Mouse (Mus musculus) hindbrain, embryonic 10.5 days (tissue): ENCODE results near the gene Rbm20. TPM values are rescaled to one million over a fixed set of nuclear protein-coding genes. Genes with fewer than 3 reads are reported as not detected.
"Not testable (repeated sequence)": the region's sequence is repeated elsewhere in the genome, so short reads cannot be mapped to it uniquely, and the experiment has no call there.

ENCODE experiments used
- DNase-seq: peaks from one replicate; pipeline ENCODE4 v3.0.0-alpha.2; 2017; ENCODE audit warnings: low spot score
- H3K27ac ChIP-seq: fragments of 300-500 bp; sonication (generic); 2 replicates; pipeline ENCODE4 v1.5.1; 2016; ENCODE audit warnings: mild to moderate bottlenecking, moderate library complexity
- H3K27me3 ChIP-seq: fragments of 300-500 bp; sonication (generic); 2 replicates; pipeline ENCODE4 v1.6.1; 2016; ENCODE audit warnings: mild to moderate bottlenecking; ENCODE audit not compliant: poor library complexity, insufficient read depth, severe bottlenecking
- H3K36me3 ChIP-seq: fragments of 300-500 bp; sonication (generic); 2 replicates; pipeline ENCODE4 v1.6.1; 2016; ENCODE audit warnings: mild to moderate bottlenecking, moderate library complexity
- H3K4me1 ChIP-seq: fragments of 300-500 bp; sonication (generic); replicated peaks from 2 replicates; pipeline ENCODE4 v1.6.1; 2016; ENCODE audit warnings: mild to moderate bottlenecking
- H3K4me3 ChIP-seq: fragments of 300-500 bp; sonication (generic); 2 replicates; pipeline ENCODE4 v1.5.1; 2016; ENCODE audit warnings: mild to moderate bottlenecking, moderate library complexity
- H3K9me3 ChIP-seq: fragments of 300-500 bp; sonication (generic); 2 replicates; pipeline ENCODE4 v1.6.1; 2016; ENCODE audit warnings: mild to moderate bottlenecking, moderate library complexity
- WGBS: fragments of 180-500 bp; shearing (Covaris S2); methylation state at CpG from one replicate; pipeline ENCODE4 v1.1.7; 2016; 5-methylcytosine and 5-hydroxymethylcytosine counted together
- polyA plus RNA-seq: library from polyadenylated mRNA; unstranded; fragments of >200 nt; fragmentation: Nextera tagmentation; extraction: Ambion mirVana; gene quantifications from 2 replicates; pipeline ENCODE4 v1.2.1, GENCODE M21; 2016

Rbm20 gene
- polyA plus RNA-seq, 1 experiment from 2014 or later: 1.1 TPM

- H3K4me3 ChIP-seq, H3K36me3 ChIP-seq, H3K27ac ChIP-seq, H3K27me3 ChIP-seq, H3K9me3 ChIP-seq, DNase-seq: not testable (repeated sequence)
- H3K4me1 ChIP-seq: peaks cover 24% of the 10 kb centered on the region
- 90% methylated on average over 11 of the region's 11 CpGs for WGBS
These were observed 20.7 kb upstream of the Rbm20 start for GRCm38 (mm10) chr19:53656443-53656842.

DNA sequence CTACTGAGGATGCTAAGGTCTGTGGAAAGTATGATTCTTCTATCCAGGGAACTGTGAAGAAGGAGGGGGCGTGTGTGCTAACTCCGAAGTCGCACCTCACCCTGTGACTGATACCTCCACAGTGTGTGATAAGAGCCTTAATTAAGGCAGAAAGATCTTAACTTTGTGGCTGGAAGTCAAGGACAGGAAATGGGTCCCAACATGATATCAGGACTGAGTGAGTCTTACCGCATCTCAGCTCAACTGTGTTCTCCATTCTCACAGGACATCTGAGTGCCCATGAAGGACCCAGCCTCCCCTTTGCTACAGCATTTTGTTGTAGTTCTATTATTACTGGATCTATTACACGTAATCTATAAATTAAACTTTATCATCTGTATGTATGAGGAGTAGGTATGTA is 19.7 kb upstream of the Rbm20 start:
- no peak for DNase-seq
- H3K36me3 ChIP-seq: no peaks in the 10 kb centered on the region
- WGBS: 80% methylated on average over 5 of the region's 5 CpGs
- H3K4me1 ChIP-seq: peaks cover 23% of the 10 kb centered on the region
- 0 out of 2 replicates have a peak, but pooled peaks cover 3% of the 10 kb centered on the region for H3K27me3 ChIP-seq
- H3K27ac ChIP-seq: no peak overlapping the region
- H3K9me3 ChIP-seq: no peaks in the 10 kb centered on the region
- H3K4me3 ChIP-seq: no peak overlapping the region

DNA sequence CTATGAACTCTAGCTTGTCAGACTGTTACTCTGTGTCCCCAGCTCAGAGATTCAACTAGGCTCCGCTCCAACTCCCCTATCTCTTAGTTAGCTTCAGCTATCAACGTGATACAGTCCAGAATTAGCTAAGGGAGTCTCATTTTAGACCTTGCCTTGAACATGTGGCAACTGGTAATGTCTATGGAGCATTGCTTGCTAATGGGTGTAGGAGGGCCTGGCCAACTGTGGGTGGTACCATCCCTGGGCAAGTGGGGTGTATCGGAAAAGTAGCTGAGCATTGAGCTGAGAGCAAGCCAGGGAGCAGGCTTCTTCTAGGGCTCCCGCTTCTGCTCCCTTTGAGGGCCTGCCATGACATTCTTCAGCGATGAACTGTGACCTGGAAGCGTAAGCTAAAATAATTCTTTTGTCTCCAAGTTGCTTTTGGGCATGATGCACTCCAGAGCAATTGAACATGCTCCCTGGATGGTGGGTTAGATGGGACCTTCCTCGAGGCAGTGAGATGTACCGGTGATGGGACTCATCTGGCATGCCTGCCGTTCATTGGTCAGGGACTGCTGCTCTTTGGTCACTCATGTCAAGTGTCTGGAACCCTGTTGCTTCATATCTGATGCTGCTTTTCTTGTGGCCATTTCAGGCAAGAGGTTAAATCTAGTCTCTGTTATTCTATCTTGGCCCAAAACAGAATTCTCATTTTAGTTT is 16.2 kb upstream of the Rbm20 start:
- peaks cover 12% of the 10 kb centered on the region; the same call in 1 of the 2 replicates for H3K4me1 ChIP-seq
- no peaks in the 10 kb centered on the region for H3K9me3 ChIP-seq
- no peak overlapping the region for H3K4me3 ChIP-seq
- no peak for DNase-seq
- no peaks in the 10 kb centered on the region for H3K36me3 ChIP-seq
- H3K27ac ChIP-seq: no peak overlapping the region
- WGBS: 79% methylated on average over 9 of the region's 9 CpGs
- 0 out of 2 replicates have a peak, but pooled peaks cover 3% of the 10 kb centered on the region for H3K27me3 ChIP-seq

DNA sequence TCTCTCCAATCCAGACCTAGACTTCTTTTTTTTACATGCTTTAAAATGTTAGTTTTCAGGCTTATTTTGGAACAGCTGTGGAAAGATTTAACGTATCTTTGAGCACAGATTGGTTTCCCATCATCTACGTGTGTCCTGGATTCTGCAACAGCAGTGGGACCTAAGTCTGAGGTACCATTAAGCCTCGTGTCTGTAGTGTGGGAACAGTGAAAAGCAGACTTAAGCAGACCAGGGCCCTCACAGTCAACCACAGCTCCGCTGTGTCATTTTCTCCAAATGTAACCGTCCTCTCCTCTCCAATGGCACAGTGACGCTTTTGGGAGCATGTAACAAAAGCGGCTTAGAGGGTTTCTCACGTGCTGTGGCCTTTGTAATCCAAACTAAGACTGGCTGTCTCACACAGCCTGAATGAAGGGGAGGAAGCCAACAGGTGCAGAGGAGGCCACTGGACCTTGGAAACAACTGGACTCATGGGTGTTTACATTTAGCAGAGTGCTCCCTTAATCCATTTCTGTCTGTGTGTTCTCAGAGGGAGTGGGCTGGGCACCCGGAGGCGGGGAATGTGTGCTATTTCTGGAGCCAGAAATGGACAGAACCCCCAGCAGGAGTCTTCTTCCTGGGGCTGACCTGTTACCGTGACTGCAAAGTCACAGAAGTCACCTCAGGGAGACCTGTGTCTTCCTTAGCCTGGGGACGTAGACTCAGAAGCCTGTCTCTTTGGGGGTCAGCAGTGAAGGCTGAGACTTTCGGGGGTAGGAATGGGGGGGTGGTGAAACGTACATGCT is 15.0 kb upstream of the Rbm20 start:
- 57% methylated on average over 14 of the region's 14 CpGs for WGBS
- 0 out of 2 replicates have a peak, but pooled peaks cover 3% of the 10 kb centered on the region for H3K27me3 ChIP-seq

GRCm38 (mm10) chr19:53664831-53665230 is 12.3 kb upstream of the Rbm20 start:
- no peak for DNase-seq
- Histone ChIP-seq H3K36me3 (no peaks in the 10 kb centered on the region), H3K27me3 (no peaks in the 10 kb centered on the region), H3K4me3 (no peak overlapping the region), H3K4me1 (peaks cover 15% of the 10 kb centered on the region; the same call in 1 of the 2 replicates), H3K27ac (no peak overlapping the region), H3K9me3 (no peaks in the 10 kb centered on the region)
- 92% methylated on average over 9 of the region's 9 CpGs for WGBS

More for the DNA sequence above, 15.0 kb upstream of the Rbm20 start:
- Histone ChIP-seq H3K36me3 (no peaks in the 10 kb centered on the region), H3K4me3 (no peak overlapping the region), H3K4me1 (peaks cover 15% of the 10 kb centered on the region; the same call in 1 of the 2 replicates), H3K9me3 (no peaks in the 10 kb centered on the region), H3K27ac (0 out of 2 replicates have a peak overlapping the region, but pooled peaks have one; percentile 3)
- DNase-seq: no peak

DNA sequence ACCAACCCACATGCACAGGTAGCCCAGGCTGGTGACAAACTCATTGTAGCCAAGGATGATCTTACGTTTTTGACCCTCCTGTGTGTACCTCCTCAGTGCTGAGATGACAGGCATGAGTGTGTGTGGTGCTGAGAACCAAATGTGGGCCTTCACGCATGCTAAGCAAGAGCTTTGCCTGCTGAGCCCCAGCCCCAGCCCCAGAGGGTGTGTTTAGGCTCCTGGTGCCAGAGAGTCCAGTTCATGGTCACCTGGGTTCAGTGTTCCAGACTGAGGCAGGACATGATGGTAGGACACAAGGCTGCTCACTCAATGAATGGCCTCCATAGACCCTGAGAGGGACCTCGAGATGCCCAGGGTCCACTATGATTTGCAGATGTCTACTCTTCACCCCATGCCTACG is 11.7 kb upstream of the Rbm20 start:
- no peak for DNase-seq
- Histone ChIP-seq H3K4me1 (peaks cover 18% of the 10 kb centered on the region), H3K4me3 (no peak overlapping the region), H3K36me3 (no peaks in the 10 kb centered on the region), H3K9me3 (no peaks in the 10 kb centered on the region), H3K27me3 (0 out of 2 replicates have a peak, but pooled peaks cover 2% of the 10 kb centered on the region), H3K27ac (no peak overlapping the region)
- 83% methylated on average over 4 of the region's 4 CpGs for WGBS

DNA sequence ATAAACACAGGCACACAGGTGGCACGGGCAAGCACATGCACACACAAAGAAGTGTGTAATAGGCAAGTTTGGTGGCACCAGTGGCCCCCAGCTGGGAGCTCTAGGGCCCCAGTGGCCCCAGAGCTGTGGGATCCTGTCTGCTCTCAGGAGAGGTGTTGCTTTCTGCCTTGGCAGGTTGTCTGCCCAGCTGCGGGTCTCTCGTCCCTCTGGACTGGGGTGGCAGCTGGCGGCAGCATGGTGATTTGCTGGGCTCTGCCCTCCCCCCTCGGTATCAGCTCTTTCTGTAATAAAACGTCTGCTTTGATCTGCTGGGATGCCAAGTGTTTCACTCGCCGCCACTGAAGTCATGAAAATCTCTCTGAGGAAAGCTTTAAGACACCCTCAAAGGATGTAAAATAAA is 10.4 kb upstream of the Rbm20 start:
- DNase-seq: no peak
- H3K27ac ChIP-seq: no peak overlapping the region
- WGBS: 61% methylated on average over 8 of the region's 8 CpGs
- no peaks in the 10 kb centered on the region for H3K36me3 ChIP-seq
- 0 out of 2 replicates have a peak, but pooled peaks cover 5% of the 10 kb centered on the region for H3K27me3 ChIP-seq
- no peak overlapping the region for H3K4me3 ChIP-seq
- H3K9me3 ChIP-seq: no peaks in the 10 kb centered on the region
- peaks cover 28% of the 10 kb centered on the region for H3K4me1 ChIP-seq

- 89% methylated on average over 7 of the region's 7 CpGs for WGBS
- no peaks in the 10 kb centered on the region for H3K9me3 ChIP-seq
- H3K27ac ChIP-seq: no peak overlapping the region
- peaks cover 19% of the 10 kb centered on the region for H3K27me3 ChIP-seq
- peaks cover 19% of the 10 kb centered on the region for H3K4me1 ChIP-seq
- H3K36me3 ChIP-seq: no peaks in the 10 kb centered on the region
- no peak for DNase-seq
- H3K4me3 ChIP-seq: no peak overlapping the region
These were observed 8.3 kb upstream of the Rbm20 start for GRCm38 (mm10) chr19:53668821-53669220.

GRCm38 (mm10) chr19:53670625-53671141 is 6.4 kb upstream of the Rbm20 start:
- H3K36me3 ChIP-seq: no peaks in the 10 kb centered on the region
- H3K27me3 ChIP-seq: peaks cover 37% of the 10 kb centered on the region
- H3K4me3 ChIP-seq: no peak overlapping the region; the same call in 1 of the 2 replicates
- no peaks in the 10 kb centered on the region for H3K9me3 ChIP-seq
- WGBS: 42% methylated on average over 12 of the region's 12 CpGs
- DNase-seq: no peak
- peaks cover 19% of the 10 kb centered on the region for H3K4me1 ChIP-seq
- H3K27ac ChIP-seq: no peak overlapping the region; the same call in 1 of the 2 replicates

GRCm38 (mm10) chr19:53671432-53671831 is 5.7 kb upstream of the Rbm20 start:
- H3K27me3 ChIP-seq: peaks cover 45% of the 10 kb centered on the region
- H3K27ac ChIP-seq: no peak overlapping the region
- no peak overlapping the region for H3K4me3 ChIP-seq
- no peaks in the 10 kb centered on the region for H3K36me3 ChIP-seq
- DNase-seq: no peak
- H3K9me3 ChIP-seq: no peaks in the 10 kb centered on the region
- 49% methylated on average over 3 of the region's 3 CpGs for WGBS
- H3K4me1 ChIP-seq: peaks cover 25% of the 10 kb centered on the region

- no peaks in the 10 kb centered on the region for H3K9me3 ChIP-seq
- H3K4me1 ChIP-seq: peaks cover 38% of the 10 kb centered on the region
- 29% methylated on average over 9 of the region's 9 CpGs for WGBS
- no peak overlapping the region for H3K4me3 ChIP-seq
- H3K36me3 ChIP-seq: no peaks in the 10 kb centered on the region
- H3K27ac ChIP-seq: no peak overlapping the region
- peaks cover 74% of the 10 kb centered on the region for H3K27me3 ChIP-seq
- DNase-seq: no peak
These were observed 2.8 kb upstream of the Rbm20 start for GRCm38 (mm10) chr19:53674131-53674925.

- DNase-seq: peak; percentile 44
- H3K27me3 ChIP-seq: peaks cover 76% of the 10 kb centered on the region
- H3K4me3 ChIP-seq: peak overlapping the region; percentile 71
- no peaks in the 10 kb centered on the region for H3K36me3 ChIP-seq
- no peak overlapping the region for H3K27ac ChIP-seq
- H3K9me3 ChIP-seq: no peaks in the 10 kb centered on the region
- H3K4me1 ChIP-seq: peaks cover 27% of the 10 kb centered on the region
- WGBS: 2% methylated on average over 26 of the region's 26 CpGs
These were observed 878 bp upstream of the Rbm20 start for GRCm38 (mm10) chr19:53676228-53676627.
